Mouse (Mus musculus) embryo, embryonic 11.5 days (tissue): ENCODE results near the gene Slc16a9.

Source experiments
- DNase-seq: peaks from one replicate; pipeline ENCODE4 v3.0.0-alpha.2; 2012; ENCODE audit warnings: low read depth, low spot score

The Slc16a9 gene

GRCm38 (mm10) chr10:70299653-70300052 is 54.8 kb downstream of the Slc16a9 start:
- DNase-seq: no peak

DNA sequence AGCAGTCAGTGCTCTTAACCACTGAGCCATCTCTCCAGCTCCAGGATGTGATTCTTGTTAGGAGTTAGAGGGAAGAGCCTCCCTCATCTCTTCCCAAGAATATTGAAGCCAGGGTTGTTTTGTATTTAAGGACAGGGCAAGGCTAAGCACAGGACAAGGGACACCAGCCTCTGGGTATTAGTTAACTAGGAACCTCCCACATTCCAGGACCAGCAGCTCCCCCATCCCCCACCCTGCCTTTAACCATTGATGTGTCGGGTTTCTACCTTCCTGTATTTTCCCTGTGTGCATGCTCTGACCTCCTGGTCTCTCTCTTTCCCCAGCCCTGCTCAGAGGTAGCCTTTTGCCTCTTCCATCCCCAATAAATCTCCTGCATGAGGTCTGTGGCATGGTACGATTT is 56.3 kb downstream of the Slc16a9 start:
- no peak for DNase-seq

GRCm38 (mm10) chr10:70303203-70303602 is 58.3 kb downstream of the Slc16a9 start:
- no peak for DNase-seq

DNA sequence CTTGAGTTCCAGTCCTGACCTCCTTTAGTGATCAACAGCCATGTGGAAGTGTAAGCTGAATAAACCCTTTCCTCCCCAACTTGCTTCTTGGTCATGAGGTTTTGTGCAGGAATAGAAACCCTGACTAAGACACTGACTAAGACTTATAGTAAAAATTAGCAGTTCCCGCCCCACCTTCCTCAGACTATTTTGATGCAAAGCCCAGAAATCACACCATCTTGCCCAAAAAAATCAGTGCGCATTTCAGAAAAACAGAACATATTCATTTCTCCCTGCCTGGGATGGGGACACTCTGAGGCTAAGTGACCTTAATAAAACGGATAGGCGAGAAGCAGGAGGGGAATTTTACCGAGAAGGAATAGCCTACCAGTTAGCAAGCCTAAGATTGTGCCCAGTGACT is 60.8 kb downstream of the Slc16a9 start:
- no peak for DNase-seq

GRCm38 (mm10) chr10:70309416-70309815 is 64.5 kb downstream of the Slc16a9 start:
- DNase-seq: no peak

DNA sequence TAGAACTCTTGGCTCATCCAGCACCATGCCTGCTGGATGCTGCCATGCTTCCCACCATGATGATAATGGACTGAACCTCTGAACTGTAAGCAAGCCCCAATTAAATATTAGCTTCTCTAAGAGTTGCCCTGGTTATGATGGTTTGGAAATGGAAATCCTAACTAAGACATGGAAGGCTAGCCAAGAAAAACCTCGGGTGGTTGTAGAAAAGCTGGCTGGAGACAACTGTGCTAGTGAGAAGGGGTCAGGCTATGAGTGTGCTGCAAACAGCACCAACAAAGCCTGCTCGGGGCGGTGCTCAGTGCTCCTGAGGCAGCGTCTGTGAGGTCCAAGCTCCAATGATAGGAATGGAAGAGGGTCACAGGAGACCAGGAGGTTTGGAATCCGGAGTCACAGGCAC is 65.7 kb downstream of the Slc16a9 start:
- DNase-seq: no peak

- DNase-seq: no peak
Measured at GRCm38 (mm10) chr10:70315895-70316294, 71.0 kb downstream of the Slc16a9 start.

DNA sequence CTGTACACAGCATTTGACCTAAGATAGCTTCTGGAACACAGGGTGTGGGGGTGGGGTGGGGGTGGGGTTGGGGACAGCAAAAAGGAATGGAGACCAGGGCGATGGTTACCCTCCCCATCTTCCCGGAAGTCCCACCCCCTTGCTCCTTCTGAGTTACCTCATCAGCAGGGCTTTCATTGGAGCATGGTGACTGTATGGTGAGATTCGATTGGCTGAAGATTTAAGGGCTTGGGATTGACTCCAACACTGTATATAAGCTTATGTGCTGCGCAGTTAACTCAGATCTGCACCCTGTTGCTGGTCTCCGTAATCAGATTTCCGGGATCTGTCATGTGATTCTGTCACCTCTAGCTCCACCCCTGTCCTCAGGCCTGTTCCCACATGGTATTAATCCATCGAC is 72.0 kb downstream of the Slc16a9 start:
- no peak for DNase-seq

DNA sequence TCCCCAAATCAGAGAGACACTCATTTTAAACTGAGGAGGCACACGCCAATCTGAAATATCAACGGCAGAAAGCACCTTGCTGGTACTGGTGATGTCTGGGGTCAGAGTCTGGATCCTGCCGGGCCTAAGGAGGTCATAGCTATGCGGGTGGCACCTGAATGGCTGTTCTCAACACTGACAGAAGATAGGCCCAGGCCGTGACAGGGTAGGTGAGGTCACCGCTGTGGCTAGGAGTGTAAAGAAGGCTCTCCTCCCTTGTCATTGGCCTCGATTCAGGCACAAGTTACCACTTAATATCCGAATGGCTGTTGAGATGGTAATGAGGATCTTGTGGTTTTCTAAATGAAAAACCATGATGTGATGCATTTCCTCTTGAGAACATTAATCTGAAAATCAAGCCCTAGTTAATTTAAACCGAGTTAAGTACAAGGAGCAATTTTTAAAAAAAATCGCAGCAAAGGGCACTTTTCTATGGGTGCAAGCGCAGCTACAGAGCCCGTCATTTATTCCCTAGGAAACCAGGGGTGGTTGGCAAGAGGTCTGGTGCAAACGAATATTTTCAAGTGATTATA is 72.6 kb downstream of the Slc16a9 start:
- no peak for DNase-seq

DNA sequence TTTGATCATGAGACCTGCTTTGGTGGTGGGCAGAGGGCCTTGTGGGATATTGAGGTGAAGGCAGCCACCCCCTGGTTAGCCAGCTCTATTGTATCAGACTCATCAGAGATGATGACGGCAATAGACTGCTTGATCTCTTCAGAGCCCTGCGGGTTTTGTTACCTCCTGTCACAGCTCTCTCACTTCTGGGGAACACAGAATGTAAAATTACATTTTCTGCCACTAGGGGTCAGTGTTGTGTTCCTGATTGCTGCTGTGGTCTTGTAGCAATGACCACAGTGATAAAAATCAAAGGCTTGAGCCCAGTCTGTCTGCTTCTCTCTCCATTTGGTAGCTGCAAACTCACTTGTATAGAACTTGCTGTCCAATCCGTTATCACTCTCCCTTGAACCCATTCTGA is 73.7 kb downstream of the Slc16a9 start:
- DNase-seq: peak; percentile 74

- DNase-seq: no peak
Measured at GRCm38 (mm10) chr10:70325518-70325917, 80.6 kb downstream of the Slc16a9 start.

DNA sequence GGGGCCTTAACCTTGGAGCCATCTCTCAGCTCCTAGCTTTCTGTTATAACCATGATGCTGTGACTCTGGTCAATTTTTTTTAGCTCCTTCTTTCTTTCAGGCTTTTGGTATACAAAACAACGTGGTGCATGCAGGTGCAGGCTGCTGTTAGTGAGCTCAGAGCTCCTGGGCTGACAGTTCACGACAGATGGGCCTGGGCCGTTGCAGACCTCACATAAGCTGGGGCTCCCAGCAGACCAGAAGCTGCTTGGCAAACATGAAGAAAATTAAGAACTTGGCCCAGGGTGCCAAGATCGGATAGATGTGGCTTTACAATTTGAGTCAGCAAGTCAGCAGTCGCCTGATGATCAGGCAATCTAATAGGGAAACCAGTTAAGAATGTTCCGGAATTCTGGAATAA is 82.4 kb downstream of the Slc16a9 start:
- DNase-seq: no peak

DNA sequence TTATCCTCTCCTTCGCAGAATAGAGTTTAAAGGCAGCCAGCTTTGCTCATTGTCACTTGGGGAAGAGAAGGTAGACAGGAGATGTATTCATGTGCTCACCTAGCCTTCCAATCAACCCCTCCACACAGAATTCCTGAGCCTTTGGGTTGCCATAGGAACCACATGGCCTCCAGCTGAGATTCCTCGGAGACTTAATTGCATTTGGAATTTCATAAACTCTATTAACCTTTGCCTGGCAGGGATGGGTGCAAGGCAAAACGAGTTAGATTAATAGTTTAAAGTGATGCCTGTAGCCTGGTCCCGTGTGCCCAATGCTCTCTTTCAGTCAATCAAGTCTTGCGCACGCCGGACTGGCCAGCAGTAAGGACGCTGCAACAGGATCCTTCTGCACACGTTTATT is 83.2 kb downstream of the Slc16a9 start:
- no peak for DNase-seq
